Mouse (Mus musculus) lung, postnatal 14 days (tissue): ENCODE measurements around the gene Ralbp1.
A peak's percentile ranks its signal among the peaks of the same experiment; 100 is the strongest.

ENCODE experiments used
- DNase-seq: peaks from one replicate; pipeline ENCODE4 v3.0.0; 2021

Gene Ralbp1

DNA sequence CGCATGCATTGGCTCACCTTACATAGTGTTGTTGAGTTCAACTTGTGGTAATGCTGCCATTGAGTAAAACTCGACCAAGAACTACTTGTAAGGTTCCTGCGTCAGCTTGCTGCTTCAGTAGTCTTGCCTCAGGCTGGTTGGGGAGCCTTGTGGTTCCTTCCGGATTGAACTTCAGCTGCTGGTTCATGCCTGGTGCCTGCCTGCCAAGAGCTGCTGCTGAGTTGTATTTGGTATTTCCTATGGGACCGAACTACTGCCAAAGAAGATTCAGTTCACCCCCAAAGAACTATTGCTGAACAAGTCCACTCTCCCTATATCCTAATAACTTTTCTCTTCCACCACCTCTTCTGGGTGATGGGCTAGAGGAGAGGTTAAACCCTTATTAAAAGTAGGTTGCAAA is 3.9 kb upstream of the Ralbp1 start:
- DNase-seq: no peak

DNA sequence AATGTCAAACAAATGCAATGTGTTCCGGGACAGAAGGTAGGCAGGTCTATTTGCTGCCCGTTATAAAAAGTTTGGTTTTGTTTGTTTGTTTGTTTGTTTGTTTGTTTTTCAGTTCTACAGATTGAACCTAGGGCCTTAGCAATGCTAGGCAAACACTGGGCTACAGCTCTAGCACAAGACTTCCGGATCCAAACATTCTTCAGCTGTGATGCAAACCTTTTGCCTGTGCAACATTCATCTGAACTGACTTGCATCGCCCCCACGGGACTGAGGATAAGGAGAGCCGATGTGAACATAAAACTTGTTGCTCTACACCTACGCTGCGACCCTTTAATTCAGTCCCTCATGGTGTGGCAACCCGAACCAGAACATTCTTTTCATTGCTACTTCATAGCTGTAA is 973 bp upstream of the Ralbp1 start:
- no peak for DNase-seq

DNA sequence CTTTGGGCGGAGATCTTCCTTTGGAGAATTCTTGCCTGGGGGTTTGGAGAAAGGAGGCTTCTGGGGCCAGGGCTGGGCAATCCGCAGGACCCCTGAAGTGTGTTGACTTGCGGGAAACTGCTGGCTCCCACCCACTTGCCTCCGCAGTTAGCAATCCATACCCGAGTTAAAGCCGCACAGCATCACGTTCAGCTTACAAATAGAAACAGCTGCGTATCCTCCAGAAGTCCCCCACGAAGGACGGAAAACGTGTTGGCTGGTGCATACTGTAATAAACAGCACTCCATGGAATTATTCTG is 251 bp downstream of the Ralbp1 start:
- DNase-seq: no peak

DNA sequence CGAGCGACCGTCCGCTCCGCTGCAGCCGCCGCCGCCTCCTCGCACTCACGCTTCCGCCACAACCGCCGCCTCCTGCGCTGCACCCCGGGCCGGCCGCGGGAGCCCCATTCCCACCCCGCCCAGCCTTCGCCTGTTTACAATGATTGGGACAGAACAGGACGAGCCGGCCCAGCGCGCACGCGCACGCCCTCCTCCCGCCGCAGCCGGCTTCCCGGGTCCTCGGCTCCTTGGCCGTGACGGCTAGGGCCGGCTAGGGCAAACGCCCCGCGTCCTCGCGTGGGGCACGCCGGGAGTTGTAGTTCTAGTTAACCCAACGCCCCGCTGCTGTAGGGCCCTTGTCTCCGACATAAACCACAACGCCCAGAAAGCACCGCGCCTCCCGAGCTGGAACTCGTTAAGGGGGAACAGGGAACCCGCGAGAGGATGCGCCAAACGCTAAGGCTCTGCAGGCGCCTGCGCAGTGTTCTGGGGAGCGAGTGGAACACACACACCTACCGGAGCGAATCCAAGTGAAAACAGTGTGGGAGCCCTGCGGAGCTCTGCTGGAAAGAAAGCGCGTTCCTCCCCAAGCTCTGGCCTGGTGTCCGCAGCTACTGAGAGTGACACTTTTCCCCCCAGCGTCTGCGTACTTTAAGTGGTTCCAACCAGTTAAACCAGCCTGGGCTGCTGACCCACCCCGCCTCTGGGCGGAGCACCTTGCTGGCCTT is 754 bp downstream of the Ralbp1 start:
- DNase-seq: peak; percentile 98

DNA sequence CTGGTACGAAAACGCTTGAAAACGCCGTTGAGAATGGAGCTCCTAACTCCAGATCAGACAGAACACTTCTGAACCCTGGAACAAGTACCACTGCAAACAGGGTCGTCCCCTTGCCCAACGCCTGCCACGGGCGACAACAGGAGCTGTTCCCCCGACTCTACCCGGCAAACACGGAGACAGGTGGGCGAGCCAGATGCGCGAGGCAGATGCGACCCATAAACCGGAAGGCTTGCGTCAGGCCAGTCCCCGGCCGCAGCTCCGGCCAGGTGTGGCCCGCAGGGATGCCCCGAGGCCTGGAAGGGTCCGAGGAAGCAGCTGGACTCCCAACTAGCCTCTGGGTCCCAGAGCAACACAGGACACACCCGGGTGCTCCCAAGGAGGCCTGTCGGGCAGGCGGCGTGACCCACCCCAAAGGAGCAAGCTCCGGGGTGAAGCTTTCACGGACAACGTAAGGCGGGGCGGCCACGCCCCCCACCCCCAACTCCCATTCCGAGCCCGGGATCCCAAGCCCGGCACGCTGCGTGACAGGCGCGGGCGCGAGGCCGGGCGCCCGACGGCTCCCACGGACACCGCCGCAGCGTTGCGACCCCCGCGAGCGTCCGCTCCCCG is 1.4 kb downstream of the Ralbp1 start:
- peak; percentile 42 for DNase-seq

DNA sequence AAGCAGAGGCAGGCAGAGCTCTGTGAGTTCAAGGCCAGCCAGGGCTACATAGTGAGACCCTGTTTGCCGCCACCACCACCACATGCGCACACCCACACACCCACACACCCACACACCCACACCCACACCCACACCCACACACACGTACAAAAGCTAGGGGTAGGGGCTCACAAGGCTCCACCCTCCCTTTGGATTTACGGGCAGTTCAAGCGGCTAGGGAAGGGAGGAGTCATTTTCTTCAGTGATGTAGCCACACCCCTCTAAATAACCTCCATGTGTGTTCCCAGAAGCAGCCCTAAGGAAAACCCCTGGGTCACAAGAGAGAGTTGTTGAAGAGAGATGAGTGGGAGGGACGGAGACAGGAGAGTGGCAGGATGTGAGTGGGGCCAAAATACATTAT is 8.6 kb downstream of the Ralbp1 start:
- no peak for DNase-seq

DNA sequence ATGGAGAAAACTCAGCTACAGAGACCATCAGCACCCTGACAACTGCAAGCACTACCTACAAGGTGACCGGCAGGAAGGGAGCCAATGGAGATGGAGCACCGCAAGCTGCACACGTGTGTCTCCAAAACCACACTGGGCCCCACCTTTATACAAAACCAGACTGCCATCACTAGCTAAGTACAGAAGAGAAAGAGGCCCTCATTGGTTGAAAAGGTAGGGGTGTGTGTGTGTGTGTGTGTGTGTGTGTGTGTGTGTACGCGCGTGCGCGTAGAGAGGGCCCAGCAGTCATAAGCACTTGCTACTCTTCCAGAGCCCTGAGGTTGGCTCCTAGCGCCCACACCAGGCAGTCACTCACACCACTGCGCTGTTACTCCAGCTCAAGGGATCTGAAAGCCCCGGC is 11.8 kb downstream of the Ralbp1 start:
- DNase-seq: no peak

DNA sequence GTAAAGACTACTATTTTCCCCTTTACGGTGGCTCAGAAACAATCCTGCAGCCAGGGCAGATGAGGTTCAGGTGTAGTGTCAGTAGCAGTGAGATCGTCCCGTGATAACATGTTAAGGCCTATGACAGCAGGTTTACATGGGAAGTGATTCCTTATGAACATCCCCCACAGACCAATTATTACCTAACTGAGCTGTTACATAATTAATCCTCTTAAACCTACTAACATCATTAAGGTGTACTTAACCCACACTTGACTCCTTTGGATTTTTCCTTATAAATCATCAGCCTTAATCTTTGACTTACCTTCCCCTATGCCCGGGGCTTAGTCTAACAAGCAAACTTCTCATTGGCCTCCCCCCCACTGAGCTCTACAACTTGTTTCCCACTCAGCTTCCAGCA is 12.4 kb downstream of the Ralbp1 start:
- DNase-seq: no peak

DNA sequence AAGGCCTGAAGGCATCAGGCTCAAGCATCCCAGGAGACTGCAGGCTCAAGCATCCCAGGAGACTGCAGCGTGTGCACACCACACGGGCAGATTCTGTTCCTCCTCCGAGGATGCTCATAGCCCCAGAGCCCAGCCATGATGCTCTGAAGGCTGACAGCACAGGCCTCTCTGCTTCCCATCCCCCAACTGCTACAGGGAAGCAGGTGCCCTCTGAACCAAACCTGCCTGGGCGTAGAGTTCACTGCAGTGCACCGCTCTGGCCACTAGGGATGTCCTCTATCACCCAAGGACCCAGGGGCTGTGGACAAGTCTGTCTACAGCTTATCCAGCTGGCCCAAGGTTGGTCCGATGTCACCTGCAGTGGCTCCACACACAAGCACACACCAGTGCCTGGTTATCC is 12.9 kb downstream of the Ralbp1 start:
- peak; percentile 59 for DNase-seq

DNA sequence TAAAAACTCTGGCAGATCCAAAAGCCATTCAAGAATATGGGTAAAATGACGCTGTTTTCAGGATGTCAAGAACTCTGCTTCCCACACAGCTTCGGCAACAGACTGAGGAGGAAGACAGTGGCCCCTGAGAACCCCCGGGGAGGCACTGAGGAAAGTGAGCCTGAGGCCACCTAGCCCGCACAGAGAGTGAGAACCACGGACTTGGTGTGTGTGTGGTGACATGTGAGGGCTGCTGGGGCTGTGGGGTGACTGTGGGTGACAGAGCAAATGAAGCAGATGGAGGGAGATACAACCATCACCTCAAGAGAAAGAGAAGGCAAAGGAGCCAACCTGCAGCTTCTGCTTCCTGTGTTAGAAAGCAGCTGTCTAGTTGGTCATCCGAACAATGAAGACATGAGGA is 13.5 kb downstream of the Ralbp1 start:
- no peak for DNase-seq

DNA sequence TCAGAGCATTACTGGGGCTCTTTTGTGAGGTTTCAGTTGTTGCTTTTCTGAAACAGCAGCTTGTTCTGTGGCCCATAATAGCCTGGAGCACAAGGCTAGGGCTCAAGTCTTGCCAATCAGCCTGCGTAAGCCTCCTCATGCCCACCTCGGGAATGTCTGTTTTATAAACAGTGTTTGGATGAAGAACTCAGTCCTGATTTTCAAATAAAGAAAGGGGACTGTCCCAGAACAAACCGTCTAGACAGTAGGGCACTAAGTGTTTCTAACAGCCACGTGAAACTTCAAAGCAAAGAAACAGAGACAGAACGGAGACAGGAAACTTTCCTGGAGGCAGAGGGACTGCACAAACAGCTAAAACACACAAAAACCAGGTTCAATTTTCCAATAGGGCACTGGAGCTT is 14.0 kb downstream of the Ralbp1 start:
- DNase-seq: no peak

DNA sequence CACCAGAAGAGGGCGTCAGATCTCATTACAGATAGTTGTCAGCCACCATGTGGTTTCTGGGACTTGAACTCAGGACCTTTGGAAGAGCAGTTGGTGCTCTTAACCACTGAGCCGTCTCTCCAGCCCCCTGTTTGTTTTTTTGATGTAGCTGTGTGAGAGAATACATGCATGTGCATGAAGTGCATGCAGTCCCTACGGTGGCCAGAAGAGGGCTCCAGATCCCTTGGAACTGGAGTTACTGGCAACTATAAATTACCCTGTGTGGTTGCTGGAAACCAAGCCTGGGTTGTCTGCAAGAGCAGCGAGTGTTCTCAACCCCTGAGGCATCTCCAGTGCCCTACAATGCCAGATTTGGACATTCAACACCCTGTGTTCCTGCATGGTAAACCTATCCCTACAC is 15.5 kb downstream of the Ralbp1 start:
- DNase-seq: peak; percentile 86

DNA sequence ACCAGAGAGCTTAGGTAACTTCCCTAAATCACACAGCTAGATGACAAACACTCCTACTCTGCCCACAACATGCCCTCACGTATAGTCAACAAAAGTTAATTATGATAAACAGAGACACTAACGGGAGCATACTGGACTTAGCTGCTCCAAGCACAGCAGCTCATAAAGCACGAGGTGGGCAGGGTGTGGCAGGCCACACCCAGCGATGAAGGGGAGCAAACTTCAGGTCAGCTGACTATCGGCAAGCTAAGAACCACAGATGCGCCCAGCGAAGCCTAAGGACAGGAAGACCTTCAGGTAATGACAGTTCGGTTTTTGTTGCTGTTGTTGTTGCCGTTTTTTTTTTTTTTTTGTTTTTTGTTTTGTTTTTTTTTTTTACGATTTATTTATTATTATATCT is 15.9 kb downstream of the Ralbp1 start:
- no peak for DNase-seq

DNA sequence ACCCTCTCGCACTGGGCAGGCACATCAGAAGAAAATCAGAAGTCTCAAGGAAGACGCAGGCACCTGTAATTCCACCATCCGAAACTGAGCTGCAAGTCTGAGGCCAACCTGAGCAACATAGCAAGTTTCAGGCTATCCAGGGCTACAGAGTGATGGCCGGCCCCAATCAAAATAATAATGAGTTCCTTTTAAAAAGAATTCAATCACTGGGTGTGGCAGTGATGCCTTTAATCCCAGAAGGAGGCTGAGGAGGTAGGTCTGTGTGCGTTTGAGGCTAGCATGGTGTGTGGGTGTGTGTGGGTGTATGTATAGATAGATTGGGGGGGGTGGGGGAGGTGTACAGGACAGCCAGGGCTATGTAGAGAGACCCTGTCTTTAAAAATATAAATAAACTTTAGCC is 17.6 kb downstream of the Ralbp1 start:
- no peak for DNase-seq

DNA sequence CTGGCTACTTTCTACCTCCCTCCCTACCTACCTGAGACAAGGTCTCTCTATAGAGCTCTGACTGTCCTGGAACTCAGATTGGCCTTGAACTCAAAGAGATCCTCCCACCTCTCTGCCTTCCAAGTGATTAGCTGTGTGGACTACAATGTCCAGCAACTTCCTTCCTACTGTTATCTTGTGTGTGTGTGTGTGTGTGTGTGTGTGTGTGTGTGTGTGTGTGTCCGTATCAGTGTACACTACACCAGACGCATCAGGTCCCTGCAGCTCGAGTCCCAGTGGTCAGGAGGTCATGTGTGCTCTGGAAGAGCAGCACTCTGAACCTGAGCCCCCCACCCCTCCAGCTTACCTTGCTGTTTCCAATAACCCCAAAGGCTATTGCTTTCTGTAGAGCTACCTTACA is 19.4 kb downstream of the Ralbp1 start:
- DNase-seq: no peak

DNA sequence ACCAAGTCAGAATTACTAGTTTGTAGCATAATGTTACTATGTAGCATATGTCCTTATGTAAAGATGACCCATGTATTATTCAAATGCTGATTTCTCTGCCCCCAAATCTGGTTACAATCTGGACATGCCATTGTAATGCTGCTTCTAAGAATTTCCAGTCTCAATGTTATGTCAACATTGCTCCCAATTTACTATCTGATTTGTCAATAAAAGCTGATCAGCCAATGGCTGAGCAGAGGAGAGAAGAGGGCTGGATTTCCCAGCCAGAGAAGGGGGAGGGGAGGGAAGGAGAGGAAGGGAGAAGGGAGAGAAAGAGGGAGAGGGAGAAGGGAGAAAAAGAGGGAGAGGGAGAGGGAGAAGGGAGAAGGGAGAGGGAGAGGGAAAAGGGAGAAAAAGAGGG is 20.3 kb downstream of the Ralbp1 start:
- no peak for DNase-seq

DNA sequence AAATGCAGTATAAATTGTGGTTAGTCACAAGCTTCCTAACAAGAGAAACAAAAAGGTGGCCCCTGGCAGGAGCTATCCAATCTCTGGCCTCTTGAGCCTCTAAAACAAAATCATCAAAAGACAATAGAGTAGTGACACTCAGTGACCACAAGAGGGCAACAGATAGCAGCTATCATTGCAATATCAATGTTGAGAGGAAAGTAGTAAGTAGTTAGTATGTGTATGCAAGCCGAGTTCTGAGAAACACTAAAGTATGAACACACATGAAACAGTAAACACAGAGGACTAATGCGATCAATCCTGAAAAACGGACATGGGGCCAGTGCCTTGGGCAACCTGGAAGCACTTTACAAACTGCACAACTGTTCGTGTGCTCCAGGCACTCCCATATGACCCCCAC is 20.9 kb downstream of the Ralbp1 start:
- peak; percentile 43 for DNase-seq

DNA sequence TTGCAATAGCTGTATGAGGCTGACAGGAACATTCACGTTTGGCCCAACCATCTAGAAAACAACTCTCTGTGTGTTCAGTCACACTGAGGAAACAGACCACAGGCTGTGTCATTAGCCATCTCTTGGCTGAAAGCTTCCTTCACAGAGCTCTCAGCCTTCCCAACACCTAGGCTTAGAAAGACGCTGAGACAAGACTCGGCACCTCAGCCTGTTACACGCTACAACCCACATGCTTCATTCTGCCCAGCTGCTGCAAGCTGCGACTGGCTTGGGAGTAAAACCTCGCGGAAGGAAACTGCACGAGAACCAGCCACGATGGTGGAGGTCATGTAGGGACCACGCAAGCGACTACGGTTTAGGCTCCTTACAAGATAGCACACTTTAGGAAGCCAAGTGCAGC is 21.8 kb downstream of the Ralbp1 start:
- no peak for DNase-seq

DNA sequence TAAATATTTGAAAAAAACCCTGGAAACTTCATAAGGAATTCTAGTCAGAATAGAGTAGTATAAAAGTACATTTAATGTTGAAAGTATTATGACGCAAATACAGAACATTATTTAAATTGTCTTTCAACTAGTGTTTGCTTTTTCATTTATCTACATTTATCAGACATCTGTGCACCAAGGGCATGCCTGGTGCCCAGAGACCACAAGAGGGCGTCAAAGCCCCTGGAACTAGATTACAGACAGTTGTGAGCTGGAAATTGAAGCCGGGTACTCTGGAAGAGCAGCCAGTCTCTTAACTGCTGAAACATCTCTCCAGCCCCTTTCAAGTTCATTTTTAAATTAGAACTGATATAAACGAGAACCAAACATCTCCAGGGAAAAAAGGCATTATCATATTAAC is 23.0 kb downstream of the Ralbp1 start:
- DNase-seq: peak; percentile 48

DNA sequence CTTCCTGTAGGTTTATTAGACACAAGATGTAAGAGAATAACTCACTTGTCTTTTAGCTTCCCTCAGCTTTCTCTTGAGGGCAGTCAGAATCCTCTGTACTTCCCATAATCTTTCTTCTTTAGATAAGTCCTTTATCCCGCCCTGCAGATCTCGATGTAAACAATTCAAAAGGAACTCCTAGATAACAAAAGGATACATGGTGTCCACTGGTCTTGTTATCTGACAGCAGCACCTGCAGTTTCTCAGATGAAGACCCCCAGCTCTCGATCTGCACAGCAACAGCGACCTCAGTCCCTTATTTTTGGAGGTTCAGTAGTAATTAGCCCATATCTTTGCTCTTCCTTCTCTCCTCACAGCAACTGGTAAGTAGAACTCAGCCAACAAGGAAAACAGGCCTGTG is 28.0 kb downstream of the Ralbp1 start:
- DNase-seq: no peak

DNA sequence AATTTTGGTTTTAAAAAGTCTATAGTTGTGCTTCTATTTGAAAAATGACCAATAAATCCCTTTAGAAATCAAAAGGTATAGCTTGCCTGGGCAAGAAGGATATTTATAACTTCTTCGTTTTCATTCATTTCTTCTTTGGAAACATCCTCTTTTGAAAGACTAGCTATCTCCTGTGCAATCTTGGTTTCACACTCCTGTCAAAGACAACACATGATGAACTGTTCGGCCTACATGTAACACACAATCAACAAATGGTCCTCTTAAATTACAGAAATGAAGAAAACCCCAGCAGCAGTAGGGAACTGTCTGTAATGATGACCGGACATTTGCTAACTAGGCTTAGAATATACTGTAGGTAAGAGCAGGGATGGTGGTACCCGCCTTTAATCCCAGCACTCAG is 31.6 kb downstream of the Ralbp1 start:
- no peak for DNase-seq

DNA sequence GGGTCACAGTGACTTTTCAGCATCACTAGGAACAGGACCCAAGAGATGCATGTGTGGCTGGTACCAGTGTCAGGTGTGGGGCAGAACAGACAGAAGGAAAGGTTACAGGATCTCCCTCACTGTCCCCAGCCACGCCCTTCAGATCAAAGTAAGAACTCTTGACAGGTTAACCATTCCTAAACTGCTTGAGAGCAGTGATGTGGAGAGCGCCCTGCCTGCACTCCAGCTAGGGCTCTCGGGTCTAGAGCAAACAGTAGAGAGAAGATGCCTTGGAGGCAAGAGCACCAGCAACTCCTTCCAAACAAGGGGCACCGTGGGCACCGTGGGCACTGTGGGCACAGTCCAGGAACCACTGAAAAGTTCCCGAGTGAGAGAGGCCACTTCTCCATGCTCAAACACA is 32.3 kb downstream of the Ralbp1 start:
- peak; percentile 41 for DNase-seq

DNA sequence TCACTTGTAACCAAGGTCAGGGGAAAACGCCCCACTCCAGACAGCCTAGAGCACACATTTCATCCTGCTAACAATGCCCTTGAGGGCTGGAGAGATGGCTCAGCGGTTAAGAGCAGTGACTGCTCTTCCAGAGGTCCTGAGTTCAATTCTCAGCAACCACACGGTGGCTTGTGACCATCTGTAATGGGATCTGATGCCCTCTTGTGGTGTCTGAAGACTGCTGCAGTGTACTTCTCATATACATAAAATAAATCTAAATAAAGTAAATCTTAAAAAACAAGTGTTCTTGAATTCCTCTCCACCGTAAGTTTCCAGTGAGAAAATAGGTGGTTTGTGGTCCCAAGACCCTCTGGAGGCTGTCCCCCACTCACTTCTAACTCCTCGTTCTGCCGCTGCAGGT is 33.8 kb downstream of the Ralbp1 start:
- DNase-seq: no peak

DNA sequence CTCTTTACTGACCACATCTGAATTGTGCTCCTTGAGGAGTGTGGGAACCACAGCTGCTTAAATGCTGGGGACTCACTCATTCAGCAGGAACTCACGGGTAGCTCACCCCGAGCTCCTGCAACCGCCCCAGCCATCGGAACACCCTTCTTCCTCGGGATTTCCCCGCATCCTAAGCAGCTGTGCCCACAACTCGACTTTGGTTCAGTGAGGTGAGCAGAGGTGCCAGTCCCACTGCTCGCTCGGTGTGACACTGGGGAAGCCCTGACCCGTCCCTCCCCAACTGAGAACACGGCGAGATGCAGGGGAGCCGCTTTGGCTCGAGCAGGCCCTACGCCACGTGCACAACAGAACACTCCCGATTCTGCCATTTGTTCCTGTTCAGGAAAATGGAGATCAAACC is 35.1 kb downstream of the Ralbp1 start:
- no peak for DNase-seq

DNA sequence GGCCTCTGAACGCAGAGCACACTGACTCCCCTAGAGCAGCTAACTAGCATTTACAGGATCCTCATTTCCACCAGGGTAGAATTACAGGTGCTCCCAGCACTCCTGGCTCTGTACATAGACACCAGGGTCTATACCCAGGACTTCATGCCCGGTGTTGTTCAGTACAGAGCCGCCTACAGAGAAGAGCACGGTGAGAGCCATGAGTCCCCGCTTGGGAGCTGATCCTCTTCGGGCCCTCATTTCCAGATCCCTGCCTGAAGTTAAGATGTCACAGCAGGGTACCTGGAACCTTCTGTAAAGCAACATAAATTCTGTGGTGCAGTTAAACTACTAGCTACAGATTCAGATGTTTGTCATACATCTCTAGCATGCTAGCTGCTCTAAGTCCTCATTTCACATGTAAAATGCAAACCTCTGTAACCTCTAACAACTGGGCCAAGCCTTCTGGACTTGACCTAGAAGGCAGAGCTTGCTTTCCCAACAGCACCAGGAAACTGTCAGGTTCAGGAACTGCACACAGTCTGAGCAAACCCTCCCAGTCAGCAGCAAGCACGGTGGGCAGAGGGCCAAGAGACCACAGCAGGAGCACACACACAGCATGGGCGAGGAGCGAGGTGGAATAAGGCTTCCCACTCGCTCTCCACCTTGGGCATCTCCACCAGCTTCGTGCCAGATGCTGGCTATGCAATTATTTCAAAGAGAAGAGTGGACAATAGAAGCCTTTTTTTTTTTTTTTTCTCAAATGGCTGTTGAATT is 37.7 kb downstream of the Ralbp1 start:
- no peak for DNase-seq
